Mouse (Mus musculus): ENCODE data around the gene Gsap.

DNA sequence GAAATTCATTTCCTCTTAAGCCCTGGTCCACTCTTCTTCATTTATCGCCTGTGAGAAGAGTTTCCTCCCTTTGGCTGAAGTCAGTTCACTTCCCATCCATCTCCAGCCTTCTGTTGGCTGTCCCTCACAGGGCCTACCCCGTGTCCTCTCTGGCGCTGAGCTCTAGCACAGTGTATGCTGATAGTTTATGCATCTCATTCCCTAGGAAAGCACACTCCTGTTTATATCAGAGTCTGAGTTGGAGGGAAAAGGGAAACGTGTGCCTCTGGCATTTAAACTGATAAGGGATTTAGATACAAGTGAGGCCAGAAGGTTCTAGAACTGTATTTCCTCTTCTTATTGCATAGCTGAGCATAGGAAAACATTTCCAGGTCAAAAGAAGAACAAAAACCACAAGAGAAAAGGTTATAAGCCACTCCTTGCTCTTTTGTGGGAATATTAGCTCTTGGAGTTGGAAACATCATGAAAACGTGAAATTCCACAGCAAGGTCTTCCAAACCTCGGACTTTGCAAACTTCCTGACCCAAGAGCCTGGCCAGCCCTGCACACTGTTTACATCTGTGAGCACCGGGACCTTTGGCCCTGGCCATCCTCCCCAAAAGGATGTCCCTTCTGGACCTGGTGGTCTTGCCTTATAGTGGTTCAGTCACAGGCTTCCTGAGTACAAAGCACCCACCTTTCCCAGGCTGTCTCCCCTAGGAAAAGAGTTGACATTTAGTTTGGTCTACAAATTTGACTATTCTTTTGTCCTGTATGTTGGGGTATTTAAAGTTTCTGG lies 102.8 kb downstream of the Gsap start:
- no peak for TF ChIP-seq CTCF (IDR thresholded peaks at IDR 0.05; ENCODE audit: low read depth)
- no peak for TF ChIP-seq EP300 (optimal IDR thresholded peaks at IDR 0.05)
